Mouse (Mus musculus): ENCODE data around the gene Fam151a.
"Not testable (repeated sequence)": the region's sequence is repeated elsewhere in the genome, so short reads cannot be mapped to it uniquely, and the experiment has no call there.

Fam151a gene

DNA sequence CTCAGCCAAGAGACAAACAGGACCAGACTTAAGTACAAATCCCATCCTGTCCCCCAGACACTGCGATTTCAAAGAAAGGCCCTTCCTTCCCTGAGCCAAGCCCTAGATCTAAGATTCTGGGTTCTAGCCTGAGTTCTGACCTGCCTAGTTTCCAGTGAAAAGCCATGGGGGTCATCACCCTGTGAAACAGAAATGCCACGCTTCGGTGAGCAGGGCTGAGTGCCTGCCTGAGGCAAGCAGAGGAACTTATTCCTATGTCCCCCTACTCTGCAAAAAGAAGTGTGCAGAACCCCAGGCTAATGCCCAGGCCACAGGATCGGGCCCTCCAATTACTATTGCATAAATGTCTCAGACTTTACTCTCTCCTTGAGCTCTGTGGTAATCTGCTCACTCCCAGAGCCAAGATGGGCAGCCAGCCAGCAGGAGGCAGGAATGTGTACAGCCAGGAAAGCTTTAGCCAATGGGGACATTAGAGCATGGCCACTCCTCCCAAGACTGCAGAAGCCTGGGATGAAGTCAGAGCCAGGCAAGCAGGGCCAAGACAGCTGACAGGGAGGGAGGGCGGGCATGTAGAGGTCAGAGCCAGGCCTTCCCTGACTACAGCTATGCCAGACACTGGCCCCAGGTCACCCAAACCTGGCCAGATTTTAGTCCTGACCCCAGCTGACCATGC lies 44.6 kb downstream of the Fam151a start:
- DNase-seq: peak; percentile 99

DNA sequence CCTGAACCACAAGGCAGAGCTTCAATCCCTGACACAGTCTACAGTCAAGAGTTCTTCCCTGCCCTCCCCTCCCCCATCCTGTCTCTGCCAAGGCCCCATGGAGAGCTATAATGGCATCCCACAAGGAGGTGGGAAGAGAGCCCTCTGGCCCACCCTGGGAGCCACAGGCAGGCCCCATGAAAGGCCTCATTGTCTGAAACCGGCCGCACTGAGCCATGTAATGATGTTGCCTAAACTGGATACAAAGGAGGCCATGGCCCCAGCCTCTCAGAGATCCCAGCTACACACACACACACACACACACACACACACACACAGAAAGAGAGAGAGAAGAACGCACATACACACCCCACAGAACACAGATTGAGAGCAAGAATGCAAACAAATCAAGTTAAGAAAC lies 46.4 kb downstream of the Fam151a start:
- DNase-seq: peak in 1 of 2 experiments; percentile 33

DNA sequence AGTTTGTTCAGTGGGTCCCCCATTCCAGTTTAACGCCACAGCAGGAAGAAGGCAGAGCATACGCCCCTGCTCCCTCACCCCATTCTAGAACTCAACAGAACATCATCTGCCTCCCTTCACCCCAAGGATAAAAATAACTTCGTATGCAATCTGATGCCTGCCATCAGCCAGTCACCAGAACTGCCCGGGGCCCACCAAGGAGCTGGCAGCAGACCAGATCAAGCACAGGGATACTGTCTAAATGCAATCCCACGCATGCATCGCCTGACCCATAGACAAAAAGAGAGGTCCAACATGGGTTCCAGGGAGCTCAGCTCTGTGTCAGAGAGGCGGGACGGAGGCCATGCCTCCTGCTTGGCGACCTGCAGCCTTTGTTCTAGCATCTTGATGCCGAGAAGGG lies 49.4 kb downstream of the Fam151a start:
- no peak for DNase-seq

DNA sequence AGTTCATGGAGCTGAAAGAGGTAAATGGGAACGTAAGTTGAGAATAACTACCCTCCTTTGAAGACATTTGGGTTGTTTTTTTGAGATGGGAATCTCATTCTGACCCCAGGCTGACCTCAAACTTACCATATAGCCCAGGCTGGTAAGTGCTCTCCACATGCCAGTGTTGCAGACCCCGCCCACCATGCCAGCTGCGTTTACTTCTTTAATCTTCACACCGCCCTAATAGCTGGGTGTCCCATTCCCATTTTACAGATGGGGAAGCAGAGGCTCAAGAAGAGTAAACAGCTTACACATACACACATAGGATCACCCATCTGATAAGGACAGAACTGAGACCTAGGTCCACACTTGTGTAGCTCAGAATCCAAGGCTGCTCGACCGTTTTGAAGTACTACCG lies 51.1 kb downstream of the Fam151a start:
- no peak for DNase-seq

DNA sequence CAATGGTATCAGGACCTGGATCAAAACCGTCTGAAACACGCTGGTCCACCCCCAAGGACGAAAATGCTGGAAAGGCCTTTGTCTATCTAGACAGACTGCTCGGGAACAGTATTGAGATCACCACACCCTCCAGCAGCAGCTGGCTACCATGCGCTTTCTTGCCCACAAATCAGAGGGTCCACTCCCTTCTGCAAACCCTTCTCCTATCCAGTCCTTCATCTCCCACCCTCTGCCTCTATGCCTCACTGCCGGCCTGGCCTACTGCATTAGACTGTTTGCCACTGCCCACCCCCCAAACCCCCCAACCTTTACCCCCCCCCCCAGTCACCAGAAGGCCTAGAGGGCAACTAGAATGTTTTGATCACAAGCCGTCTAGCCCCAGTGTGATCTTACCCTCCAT lies 51.7 kb downstream of the Fam151a start:
- DNase-seq: no peak

DNA sequence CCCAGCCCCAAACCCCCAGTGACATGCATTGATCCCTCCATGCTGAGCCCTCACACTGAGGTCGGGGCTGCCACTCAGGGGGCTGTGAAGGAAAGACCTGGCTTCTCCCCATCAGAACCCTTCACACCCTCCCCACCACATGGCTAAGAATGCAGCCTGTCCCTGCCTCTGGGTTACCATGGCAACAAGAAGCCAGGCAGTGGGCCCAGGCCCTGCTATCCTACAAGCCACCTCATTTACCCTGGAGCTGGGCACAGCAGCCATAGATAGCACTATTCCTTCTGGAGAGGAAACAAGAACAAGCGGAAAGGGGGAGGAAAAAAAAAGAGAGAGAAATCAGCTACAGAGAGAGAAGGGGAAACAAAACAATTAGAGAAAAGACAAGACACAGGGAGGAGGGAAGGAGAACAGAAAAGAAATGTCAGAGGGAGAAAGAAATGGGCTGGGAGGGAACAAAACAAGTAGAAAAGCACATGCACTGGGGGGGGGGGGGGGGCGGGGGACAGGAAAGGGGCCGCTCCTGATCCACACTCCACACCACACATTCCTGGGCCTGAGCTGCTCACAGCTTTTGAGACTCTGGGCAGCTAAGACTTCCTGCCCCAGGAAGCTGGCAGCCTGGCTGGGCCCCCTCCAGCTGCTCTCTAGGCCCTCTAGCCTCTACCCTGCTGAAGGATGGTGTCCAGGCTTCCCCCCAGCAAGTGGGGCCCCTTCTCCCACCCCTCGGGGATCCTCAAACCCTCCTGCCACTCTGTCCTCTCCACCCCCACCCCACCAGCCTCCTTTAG lies 52.3 kb downstream of the Fam151a start:
- no peak for DNase-seq

DNA sequence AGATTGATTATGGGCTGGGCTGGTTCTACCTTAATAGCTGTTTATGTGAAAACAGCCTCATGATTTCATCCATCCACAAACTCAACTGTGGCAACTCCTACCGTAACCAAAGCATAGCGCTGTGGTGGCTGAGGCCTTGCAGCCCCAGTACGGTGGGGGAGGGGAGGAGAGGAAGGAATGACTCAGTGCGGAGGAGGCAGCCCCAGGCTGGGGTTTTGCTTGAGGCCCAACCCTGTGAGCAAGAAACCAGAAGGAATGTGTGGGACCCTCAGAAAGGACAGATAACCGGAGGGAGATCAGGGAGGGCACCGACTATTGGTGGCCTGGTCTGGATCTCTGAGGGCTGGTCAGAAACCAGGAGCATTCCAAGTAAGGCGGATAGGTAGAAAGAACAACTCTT lies 54.1 kb downstream of the Fam151a start:
- DNase-seq: no peak

DNA sequence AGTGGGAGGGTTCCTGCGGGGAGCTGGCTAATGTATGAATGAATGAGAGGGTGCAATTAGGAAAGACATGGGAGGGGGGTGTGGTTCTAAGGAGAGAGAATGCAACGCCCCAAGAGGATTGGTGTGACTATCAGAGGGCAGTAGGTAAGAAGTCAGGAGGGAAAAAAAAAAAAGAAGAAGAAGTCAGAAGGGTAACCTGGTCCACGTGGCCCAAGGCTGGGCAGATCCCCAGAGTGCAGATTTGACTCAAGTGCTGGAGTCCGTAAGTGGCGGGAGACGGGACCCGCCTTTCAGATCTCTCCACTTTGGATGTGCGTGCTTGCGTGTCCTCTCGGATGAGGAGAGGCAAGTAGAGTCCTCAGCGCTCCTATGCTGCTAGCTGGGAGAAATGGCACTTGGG lies 54.9 kb downstream of the Fam151a start:
- peak; percentile 33 to 70 for DNase-seq

DNA sequence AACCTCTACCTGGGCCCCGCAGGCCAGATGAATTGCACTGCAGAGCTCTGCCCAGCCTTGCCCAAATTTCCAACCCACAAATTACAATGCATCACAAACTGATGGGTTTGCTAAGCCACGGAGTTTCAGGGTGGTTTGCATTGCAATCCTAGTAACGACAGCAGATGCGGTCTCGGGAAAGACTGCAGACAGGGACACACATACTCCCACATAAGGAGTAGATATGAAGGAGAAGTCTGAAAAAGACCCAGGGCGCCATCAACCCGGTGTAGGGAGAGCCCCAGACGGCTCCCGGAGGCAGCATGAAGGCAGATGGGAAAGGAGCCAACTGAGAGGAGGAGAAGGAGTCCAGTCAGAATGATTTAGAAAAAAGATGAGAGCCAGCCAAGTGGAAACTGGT lies 56.0 kb downstream of the Fam151a start:
- peak in 1 of 2 experiments; percentile 19 for DNase-seq

DNA sequence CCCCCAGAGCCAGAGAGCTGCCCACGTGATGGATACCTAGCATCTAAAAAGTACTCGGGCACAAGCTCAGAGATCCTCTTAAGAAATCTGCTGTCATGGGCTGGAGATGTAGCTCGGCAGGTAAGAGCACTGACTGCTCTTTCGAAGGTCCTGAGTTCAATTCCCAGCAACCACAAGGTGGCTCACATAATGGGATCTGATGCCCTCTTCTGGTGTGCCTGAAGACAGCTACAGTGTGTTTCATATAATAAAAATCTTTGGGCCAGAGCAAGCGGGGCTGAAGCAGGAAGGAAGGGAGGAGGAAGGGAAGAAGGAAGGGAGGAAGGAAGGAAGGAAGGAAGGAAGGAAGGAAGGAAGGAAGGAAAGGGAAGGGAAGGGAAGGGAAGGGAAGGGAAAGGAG lies 56.5 kb downstream of the Fam151a start:
- not testable (repeated sequence) for DNase-seq

DNA sequence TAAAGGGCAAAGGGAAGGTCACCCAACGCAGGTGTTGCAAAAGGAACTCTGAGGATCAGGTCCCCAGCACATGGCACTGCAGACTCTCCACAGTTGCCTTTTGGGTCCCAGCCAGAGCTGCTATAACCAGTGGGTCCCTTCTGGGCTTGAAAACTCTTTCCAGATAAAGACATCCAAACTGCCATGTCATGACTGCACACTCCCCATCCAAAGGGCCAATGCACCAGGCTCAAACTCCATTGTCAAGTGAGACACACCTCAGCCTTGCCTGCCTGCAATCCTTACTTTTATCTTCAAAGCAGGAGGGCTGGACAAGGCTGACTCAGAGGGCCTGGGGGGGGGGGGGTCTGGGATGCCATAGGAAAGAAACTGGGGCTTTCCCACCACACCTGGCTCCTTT lies 57.2 kb downstream of the Fam151a start:
- DNase-seq: no peak

DNA sequence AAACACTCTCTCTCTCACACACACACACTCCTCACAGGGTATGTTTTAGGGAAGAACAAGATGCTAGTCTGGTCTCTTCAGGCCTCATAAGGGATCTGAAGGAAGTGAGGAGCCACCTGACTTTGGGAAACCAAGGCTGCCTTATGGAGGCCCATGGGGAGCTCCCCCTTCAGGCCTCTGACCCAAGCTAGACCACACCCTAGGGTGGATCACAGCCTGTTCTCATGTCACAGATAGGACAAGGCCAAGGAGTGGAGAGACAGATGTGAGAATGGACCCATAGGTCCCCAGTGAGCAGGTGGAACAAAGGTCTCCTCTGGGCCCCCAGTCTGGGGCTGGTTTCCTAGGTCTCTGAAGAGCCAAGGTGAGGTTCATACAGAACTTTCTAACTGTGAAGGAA lies 58.6 kb downstream of the Fam151a start:
- DNase-seq: no peak

DNA sequence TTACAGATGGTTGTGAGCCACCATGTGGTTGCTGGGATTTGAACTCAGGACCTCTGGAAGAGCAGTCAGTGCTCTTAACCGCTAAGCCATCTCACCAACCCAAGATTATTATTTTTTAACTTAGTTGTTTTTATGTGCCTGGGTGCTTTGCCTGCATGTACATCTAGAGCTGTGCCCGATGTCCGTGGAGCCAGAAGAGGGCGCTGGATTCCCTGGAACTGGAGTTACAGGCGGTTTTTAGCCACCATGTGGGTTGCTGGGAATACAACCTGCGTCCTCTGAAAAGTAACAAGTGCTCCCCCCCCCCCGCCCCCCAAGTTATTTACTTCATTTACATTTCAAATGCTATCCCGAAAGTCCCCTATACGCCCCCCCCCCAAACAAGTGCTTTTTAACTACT lies 60.1 kb downstream of the Fam151a start:
- not testable (repeated sequence) for DNase-seq

DNA sequence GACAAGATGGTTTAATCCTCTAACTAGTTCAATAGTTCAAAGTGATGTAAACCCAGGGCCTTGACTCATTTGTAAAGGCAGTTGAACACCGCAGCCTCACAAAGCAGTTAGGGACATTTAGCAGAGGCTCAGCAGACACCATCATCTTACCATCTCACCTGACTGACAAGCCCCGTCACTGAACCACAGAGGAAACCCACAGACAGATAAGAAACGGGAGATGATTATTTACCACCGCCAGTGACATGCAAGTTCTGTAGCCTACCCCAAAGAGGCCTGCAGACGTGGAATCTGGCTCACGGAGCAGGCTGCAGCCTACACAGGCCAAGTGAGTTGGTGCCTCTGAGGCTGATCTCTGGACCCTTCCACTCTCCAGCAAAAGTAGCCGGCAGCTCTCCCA lies 60.6 kb downstream of the Fam151a start:
- DNase-seq: no peak

DNA sequence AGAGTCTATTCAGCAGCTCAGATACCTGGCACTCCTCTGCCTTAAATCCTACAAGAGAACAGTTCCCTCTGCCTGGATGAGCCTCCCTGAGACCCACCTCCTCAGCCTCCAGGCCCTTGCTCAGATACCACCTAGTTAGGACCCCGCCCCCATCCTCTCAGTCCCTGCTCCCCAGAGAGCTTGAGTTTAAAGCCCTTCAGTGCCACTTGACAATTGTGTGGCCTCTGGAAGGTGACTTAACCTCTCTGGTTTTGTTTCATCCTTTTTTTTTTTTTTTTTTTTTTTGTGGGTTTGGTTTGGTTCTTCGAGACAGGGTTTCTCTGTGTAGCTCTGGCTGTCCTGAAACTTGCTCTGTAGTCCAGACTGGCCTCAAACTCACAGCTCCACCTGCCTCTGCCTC lies 61.6 kb downstream of the Fam151a start:
- no peak for DNase-seq
